Mouse (Mus musculus) megakaryocyte-erythroid progenitor cell, adult 5-6 weeks (primary cell): ENCODE results near the gene Cd177. TPM values are rescaled to one million over a fixed set of nuclear protein-coding genes. Genes with fewer than 3 reads are reported as not detected.
"Not testable (repeated sequence)": the region's sequence is repeated elsewhere in the genome, so short reads cannot be mapped to it uniquely, and the experiment has no call there.

Experiments
- ATAC-seq: replicated peaks from 2 replicates; pipeline ENCODE4 v1.8.0; 2016; ENCODE audit warnings: mild to moderate bottlenecking, inconsistent platforms; ENCODE audit not compliant: severe bottlenecking, poor library complexity, low FRiP score, low TSS enrichment
- total RNA-seq, 2 experiments: library from RNA; stranded (forward) in 1 of 2; stranded (reverse) in 1 of 2; fragments of 200-1000, 215-1000 nt in 1 of 2; fragments of >200 nt in 1 of 2; fragmentation: Nextera tagmentation in 1 of 2; gene quantifications; 2 replicates each; pipeline ENCODE4 v1.2.3; 2014 to 2017

Gene Cd177
- total RNA-seq, 2 experiments from 2014 or later: 2.6 TPM; not detected in 1

- ATAC-seq: not testable (repeated sequence)
These were observed 62.2 kb downstream of the Cd177 start for GRCm38 (mm10) chr7:24697891-24698290.

Other genes with a start within 250 kb of the Cd177 start
- gene AC161166.1, start 247.9 kb downstream of the Cd177 start, total RNA-seq (2014; fragmentation: Nextera tagmentation): not detected in 2 replicates
- not detected in 2 replicates for gene AC161166.1, start 247.9 kb downstream of the Cd177 start, total RNA-seq (2017)
- gene Irgq, start 229.6 kb downstream of the Cd177 start, total RNA-seq (2014; fragmentation: Nextera tagmentation): 4.7 and 6.3 TPM in 2 replicates
- gene Irgq, start 229.6 kb downstream of the Cd177 start, total RNA-seq (2017): 3.0 and 5.2 TPM in 2 replicates
- gene Pinlyp, start 214.2 kb downstream of the Cd177 start, total RNA-seq (2014; fragmentation: Nextera tagmentation): not detected in 2 replicates
- gene Pinlyp, start 214.2 kb downstream of the Cd177 start, total RNA-seq (2017): not detected in 2 replicates
- gene Xrcc1, start 214.0 kb downstream of the Cd177 start, total RNA-seq (2014; fragmentation: Nextera tagmentation): 89.0 and 93.7 TPM in 2 replicates
- 20.7 and 36.6 TPM in 2 replicates for gene Xrcc1, start 214.0 kb downstream of the Cd177 start, total RNA-seq (2017)
- 12.4 and 19.8 TPM in 2 replicates for gene Ethe1, start 172.8 kb downstream of the Cd177 start, total RNA-seq (2014; fragmentation: Nextera tagmentation)
- 8.3 and 11.4 TPM in 2 replicates for gene Ethe1, start 172.8 kb downstream of the Cd177 start, total RNA-seq (2017)
- 0.37 TPM in 1 of 2 replicates, not detected in the other for gene Zfp575, start 172.7 kb downstream of the Cd177 start, total RNA-seq (2014; fragmentation: Nextera tagmentation)
- gene Zfp575, start 172.7 kb downstream of the Cd177 start, total RNA-seq (2017): not detected in 2 replicates
- gene Phldb3, start 149.5 kb downstream of the Cd177 start, total RNA-seq (2014; fragmentation: Nextera tagmentation): 2.6 and 2.8 TPM in 2 replicates
- 6.8 and 9.7 TPM in 2 replicates for gene Phldb3, start 149.5 kb downstream of the Cd177 start, total RNA-seq (2017)
- not detected in 2 replicates for gene Lypd3, start 123.8 kb downstream of the Cd177 start, total RNA-seq (2014; fragmentation: Nextera tagmentation)
- not detected in 2 replicates for gene Lypd3, start 123.8 kb downstream of the Cd177 start, total RNA-seq (2017)
- gene Tex101, start 83.6 kb downstream of the Cd177 start, total RNA-seq (2014; fragmentation: Nextera tagmentation): not detected in 2 replicates
- not detected in 2 replicates for gene Tex101, start 83.6 kb downstream of the Cd177 start, total RNA-seq (2017)
- not detected in 2 replicates for gene BC049730, start 51.1 kb downstream of the Cd177 start, total RNA-seq (2014; fragmentation: Nextera tagmentation)
- gene BC049730, start 51.1 kb downstream of the Cd177 start, total RNA-seq (2017): not detected in 2 replicates
- not detected in 2 replicates for gene Gm4763, start 33.4 kb downstream of the Cd177 start, total RNA-seq (2014; fragmentation: Nextera tagmentation)
- not detected in 2 replicates for gene Gm4763, start 33.4 kb downstream of the Cd177 start, total RNA-seq (2017)
- gene Ceacam10, start 16.9 kb upstream of the Cd177 start, total RNA-seq (2014; fragmentation: Nextera tagmentation): not detected in 2 replicates
- gene Ceacam10, start 16.9 kb upstream of the Cd177 start, total RNA-seq (2017): 6.4 TPM in 1 of 2 replicates, not detected in the other
- gene Gm9844, start 101.9 kb upstream of the Cd177 start, total RNA-seq (2014; fragmentation: Nextera tagmentation): 0.96 and 1.0 TPM in 2 replicates
- gene Gm9844, start 101.9 kb upstream of the Cd177 start, total RNA-seq (2017): 5.2 and 13.0 TPM in 2 replicates
- gene Lypd4, start 109.6 kb upstream of the Cd177 start, total RNA-seq (2014; fragmentation: Nextera tagmentation): not detected in 2 replicates
- gene Lypd4, start 109.6 kb upstream of the Cd177 start, total RNA-seq (2017): not detected in 2 replicates
- gene Dmrtc2, start 109.7 kb upstream of the Cd177 start, total RNA-seq (2014; fragmentation: Nextera tagmentation): not detected in 2 replicates
- gene Dmrtc2, start 109.7 kb upstream of the Cd177 start, total RNA-seq (2017): not detected in 2 replicates
- gene Rps19, start 124.1 kb upstream of the Cd177 start, total RNA-seq (2014; fragmentation: Nextera tagmentation): 4,961 and 5,532 TPM in 2 replicates
- gene Rps19, start 124.1 kb upstream of the Cd177 start, total RNA-seq (2017): 979 and 1,008 TPM in 2 replicates
- gene Cd79a, start 137.1 kb upstream of the Cd177 start, total RNA-seq (2014; fragmentation: Nextera tagmentation): 1.5 and 29.5 TPM in 2 replicates
- 4.4 TPM in 1 of 2 replicates, not detected in the other for gene Cd79a, start 137.1 kb upstream of the Cd177 start, total RNA-seq (2017)
- 104 and 120 TPM in 2 replicates for gene Arhgef1, start 142.6 kb upstream of the Cd177 start, total RNA-seq (2014; fragmentation: Nextera tagmentation)
- 21.9 and 32.8 TPM in 2 replicates for gene Arhgef1, start 142.6 kb upstream of the Cd177 start, total RNA-seq (2017)
- gene Gm4881, start 184.2 kb upstream of the Cd177 start, total RNA-seq (2014; fragmentation: Nextera tagmentation): not detected in 2 replicates
- not detected in 2 replicates for gene Gm4881, start 184.2 kb upstream of the Cd177 start, total RNA-seq (2017)
- gene Rabac1, start 212.4 kb upstream of the Cd177 start, total RNA-seq (2014; fragmentation: Nextera tagmentation): 128 and 146 TPM in 2 replicates
- gene Rabac1, start 212.4 kb upstream of the Cd177 start, total RNA-seq (2017): 38.0 and 103 TPM in 2 replicates
- gene Atp1a3, start 245.6 kb upstream of the Cd177 start, total RNA-seq (2014; fragmentation: Nextera tagmentation): not detected in 2 replicates
- gene Atp1a3, start 245.6 kb upstream of the Cd177 start, total RNA-seq (2017): 0.75 TPM in 1 of 2 replicates, not detected in the other